Mouse (Mus musculus): Measurements from ENCODE around the gene Olfr1051. TPM values are rescaled to one million over a fixed set of nuclear protein-coding genes. Genes with fewer than 3 reads are reported as not detected.
"Not testable (repeated sequence)": the region's sequence is repeated elsewhere in the genome, so short reads cannot be mapped to it uniquely, and the experiment has no call there.

Olfr1051 gene
- polyA plus RNA-seq (2015; fragmentation: Nextera tagmentation; extraction: Ambion mirVana), result not detected in 2 replicates

GRCm38 (mm10) chr2:86278988-86279387 is at the start of gene Olfr1051:
Olfr1051 (minus strand) TSS chr2:86279088.
- not testable (repeated sequence) for H3K9ac ChIP-seq (replicated peaks; ENCODE audit: low read length); ATAC-seq (ENCODE audit: low FRiP score, low TSS enrichment); H3K27me3 ChIP-seq (ENCODE audit: insufficient read depth, low read length); H3K27ac ChIP-seq (ENCODE audit: low read length); H3K4me3 ChIP-seq (ENCODE audit: low read length); H3K9me3 ChIP-seq (ENCODE audit: low read length); H3K4me1 ChIP-seq (ENCODE audit: insufficient read depth, low read length); H3K36me3 ChIP-seq (ENCODE audit: insufficient read depth, low read length); H3K4me2 ChIP-seq (replicated peaks; ENCODE audit: low read depth, low read length)

DNA sequence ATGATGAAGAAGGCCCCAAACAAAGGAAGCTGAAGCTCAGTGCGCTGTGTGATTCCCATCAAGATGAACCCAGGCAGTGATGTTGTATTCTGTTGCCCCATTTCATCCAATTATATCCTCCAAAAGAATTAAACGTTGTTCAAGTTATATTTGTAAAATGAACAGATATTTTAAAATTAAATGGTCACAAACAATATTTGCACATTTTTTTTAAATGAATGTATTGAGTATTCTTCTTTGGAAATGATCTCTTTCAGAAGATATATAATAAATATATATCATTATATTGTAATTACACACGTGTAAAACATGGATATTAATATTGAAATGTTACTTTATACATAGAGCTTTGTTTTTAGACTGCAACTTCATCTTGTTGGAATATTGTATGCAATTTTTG is 36.3 kb upstream of the Olfr1051 start, which contains the start of gene Olfr1053:
Gene Olfr1053, minus strand, starts transcription at position 101 of the 400 bp plus-strand sequence.
- H3K36me3 ChIP-seq (ENCODE audit: insufficient read depth, low read length), result no peaks in the 10 kb centered on the region
- H3K4me2 ChIP-seq (replicated peaks; ENCODE audit: low read depth, low read length), result no peak within 1 kb of the TSS
- no peak within 1 kb of the TSS for H3K27ac ChIP-seq (ENCODE audit: low read length)
- H3K4me3 ChIP-seq (ENCODE audit: low read length), result no peak within 1 kb of the TSS
- no peaks in the 10 kb centered on the region for H3K9me3 ChIP-seq (ENCODE audit: low read length)
- no peaks in the 10 kb centered on the region for H3K4me1 ChIP-seq (ENCODE audit: insufficient read depth, low read length)
- 56% methylated on average over 3 of the region's 3 CpGs for WGBS
- no peaks in the 10 kb centered on the region for H3K27me3 ChIP-seq (ENCODE audit: insufficient read depth, low read length)
- ATAC-seq (ENCODE audit: low FRiP score, low TSS enrichment), result no peak
- H3K9ac ChIP-seq (replicated peaks; ENCODE audit: low read length), result no peak within 1 kb of the TSS

DNA sequence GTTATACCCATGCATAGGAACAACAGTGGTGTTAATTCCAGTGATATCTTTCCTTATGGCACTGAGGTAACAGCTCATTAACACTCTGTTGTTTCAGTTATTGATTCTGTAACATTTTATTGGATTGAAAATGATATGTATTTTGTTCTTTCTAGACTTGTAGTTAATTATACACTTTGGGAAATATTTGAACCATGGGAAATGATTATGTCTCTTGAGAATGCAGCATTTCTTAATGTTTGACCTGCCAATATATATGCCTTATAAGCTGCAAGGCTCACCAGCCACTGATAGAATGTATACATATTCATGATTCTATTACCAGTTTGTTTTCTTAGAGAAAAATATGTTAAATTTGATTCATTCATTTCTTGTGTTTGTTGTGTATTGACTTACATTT is 13.3 kb upstream of the Olfr1051 start, which contains the start of gene Olfr1052:
Gene Olfr1052, plus strand, starts transcription at position 301 of the 400 bp plus-strand sequence.
- Histone ChIP-seq H3K4me1 (ENCODE audit: insufficient read depth, low read length) (no peaks in the 10 kb centered on the region), H3K4me3 (ENCODE audit: low read length) (no peak within 1 kb of the TSS), H3K4me2 (replicated peaks; ENCODE audit: low read depth, low read length) (no peak within 1 kb of the TSS), H3K9me3 (ENCODE audit: low read length) (no peaks in the 10 kb centered on the region), H3K36me3 (ENCODE audit: insufficient read depth, low read length) (no peaks in the 10 kb centered on the region), H3K27me3 (ENCODE audit: insufficient read depth, low read length) (no peaks in the 10 kb centered on the region), H3K27ac (ENCODE audit: low read length) (no peak within 1 kb of the TSS), H3K9ac (replicated peaks; ENCODE audit: low read length) (no peak within 1 kb of the TSS)
- no peak for ATAC-seq (ENCODE audit: low FRiP score, low TSS enrichment)

DNA sequence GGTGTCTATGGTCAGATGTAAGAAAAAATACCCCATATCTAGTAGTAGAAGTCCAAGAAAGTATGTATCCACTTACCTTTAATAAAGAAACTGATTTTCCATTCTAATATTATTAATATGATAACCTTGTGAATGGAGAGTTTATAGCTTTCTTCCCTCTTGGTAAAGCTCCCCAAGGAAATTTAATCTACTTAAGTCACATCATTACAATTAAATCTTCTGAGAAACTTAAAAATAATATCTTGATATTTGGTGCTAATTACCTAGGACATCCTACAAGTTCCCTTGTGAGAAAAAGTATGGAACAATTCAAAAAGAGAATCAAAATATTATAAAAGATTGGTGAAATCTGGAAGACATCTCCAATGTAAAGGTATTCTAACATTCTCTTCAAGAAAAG is 20.7 kb downstream of the Olfr1051 start, which contains the start of gene Olfr1049:
Gene Olfr1049, minus strand, starts transcription at position 101 of the 400 bp plus-strand sequence.
- H3K36me3 ChIP-seq (ENCODE audit: insufficient read depth, low read length); H3K4me3 ChIP-seq (ENCODE audit: low read length); H3K27ac ChIP-seq (ENCODE audit: low read length); H3K9me3 ChIP-seq (ENCODE audit: low read length); H3K4me2 ChIP-seq (replicated peaks; ENCODE audit: low read depth, low read length); H3K27me3 ChIP-seq (ENCODE audit: insufficient read depth, low read length); ATAC-seq (ENCODE audit: low FRiP score, low TSS enrichment); H3K9ac ChIP-seq (replicated peaks; ENCODE audit: low read length); H3K4me1 ChIP-seq (ENCODE audit: insufficient read depth, low read length): not testable (repeated sequence)

DNA sequence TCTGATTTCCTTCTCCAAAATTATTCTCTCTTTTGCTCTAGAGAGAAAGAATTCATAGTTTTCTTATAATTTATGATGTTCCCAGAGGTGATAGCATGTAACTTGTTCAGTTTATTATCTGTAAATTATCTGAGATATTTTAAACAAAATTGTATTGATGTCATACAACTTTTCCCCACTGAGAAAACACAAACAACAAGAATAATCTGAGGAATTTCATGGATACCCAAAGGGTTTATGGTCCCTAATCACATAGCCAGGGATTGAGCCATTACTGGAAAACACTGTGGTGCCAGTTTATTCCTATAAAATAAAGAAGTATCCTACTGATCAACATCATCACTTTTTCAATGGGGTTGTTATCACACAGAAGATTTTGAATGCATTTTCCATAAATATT is 38.7 kb downstream of the Olfr1051 start, which contains the start of gene Olfr1048:
Gene Olfr1048, minus strand, starts transcription at position 101 of the 400 bp plus-strand sequence.
- H3K4me2 ChIP-seq (replicated peaks; ENCODE audit: low read depth, low read length), result no peak within 1 kb of the TSS
- H3K4me3 ChIP-seq (ENCODE audit: low read length), result no peak within 1 kb of the TSS
- no peak within 1 kb of the TSS for H3K27ac ChIP-seq (ENCODE audit: low read length)
- ATAC-seq (ENCODE audit: low FRiP score, low TSS enrichment), result no peak
- no peaks in the 10 kb centered on the region for H3K4me1 ChIP-seq (ENCODE audit: insufficient read depth, low read length)
- no peaks in the 10 kb centered on the region for H3K9me3 ChIP-seq (ENCODE audit: low read length)
- H3K36me3 ChIP-seq (ENCODE audit: insufficient read depth, low read length), result no peaks in the 10 kb centered on the region
- H3K27me3 ChIP-seq (ENCODE audit: insufficient read depth, low read length), result no peaks in the 10 kb centered on the region
- H3K9ac ChIP-seq (replicated peaks; ENCODE audit: low read length), result no peak within 1 kb of the TSS

GRCm38 (mm10) chr2:86231301-86231700 is 47.6 kb downstream of the Olfr1051 start, which contains the start of gene Olfr1047:
Olfr1047 (minus strand) TSS chr2:86231401.
- H3K4me2 ChIP-seq (replicated peaks; ENCODE audit: low read depth, low read length), result no peak within 1 kb of the TSS
- 93% methylated on average over 1 of the region's 1 CpGs for WGBS
- no peaks in the 10 kb centered on the region for H3K36me3 ChIP-seq (ENCODE audit: insufficient read depth, low read length)
- no peaks in the 10 kb centered on the region for H3K27me3 ChIP-seq (ENCODE audit: insufficient read depth, low read length)
- no peaks in the 10 kb centered on the region for H3K9me3 ChIP-seq (ENCODE audit: low read length)
- no peaks in the 10 kb centered on the region for H3K4me1 ChIP-seq (ENCODE audit: insufficient read depth, low read length)
- ATAC-seq (ENCODE audit: low FRiP score, low TSS enrichment), result no peak
- no peak within 1 kb of the TSS for H3K27ac ChIP-seq (ENCODE audit: low read length)
- H3K4me3 ChIP-seq (ENCODE audit: low read length), result no peak within 1 kb of the TSS
- H3K9ac ChIP-seq (replicated peaks; ENCODE audit: low read length), result no peak within 1 kb of the TSS

Other genes starting within 250 kb of the Olfr1051 start
- 0.04 and 0.05 TPM in 2 replicates for gene Olfr1034, start 233.2 kb downstream of the Olfr1051 start, polyA plus RNA-seq (2015; fragmentation: Nextera tagmentation; extraction: Ambion mirVana)
- gene Olfr1036, start 205.1 kb downstream of the Olfr1051 start, polyA plus RNA-seq (2015; fragmentation: Nextera tagmentation; extraction: Ambion mirVana), result not detected in 2 replicates
- gene Olfr1037, start 191.7 kb downstream of the Olfr1051 start, polyA plus RNA-seq (2015; fragmentation: Nextera tagmentation; extraction: Ambion mirVana), result not detected in 2 replicates
- not detected in 2 replicates for gene Olfr1039, start 143.2 kb downstream of the Olfr1051 start, polyA plus RNA-seq (2015; fragmentation: Nextera tagmentation; extraction: Ambion mirVana)
- not detected in 2 replicates for gene Olfr1040, start 132.4 kb downstream of the Olfr1051 start, polyA plus RNA-seq (2015; fragmentation: Nextera tagmentation; extraction: Ambion mirVana)
- not detected in 2 replicates for gene Olfr1042, start 117.2 kb downstream of the Olfr1051 start, polyA plus RNA-seq (2015; fragmentation: Nextera tagmentation; extraction: Ambion mirVana)
- gene Olfr1043, start 111.6 kb downstream of the Olfr1051 start, polyA plus RNA-seq (2015; fragmentation: Nextera tagmentation; extraction: Ambion mirVana), result not detected in 2 replicates
- not detected in 2 replicates for gene Olfr1044, start 101.3 kb downstream of the Olfr1051 start, polyA plus RNA-seq (2015; fragmentation: Nextera tagmentation; extraction: Ambion mirVana)
- not detected in 2 replicates for gene Olfr52, start 93.4 kb downstream of the Olfr1051 start, polyA plus RNA-seq (2015; fragmentation: Nextera tagmentation; extraction: Ambion mirVana)
- not detected in 2 replicates for gene Olfr1045, start 76.1 kb downstream of the Olfr1051 start, polyA plus RNA-seq (2015; fragmentation: Nextera tagmentation; extraction: Ambion mirVana)
- gene Olfr1046, start 59.8 kb downstream of the Olfr1051 start, polyA plus RNA-seq (2015; fragmentation: Nextera tagmentation; extraction: Ambion mirVana), result not detected in 2 replicates
- gene Olfr1047, start 47.7 kb downstream of the Olfr1051 start, polyA plus RNA-seq (2015; fragmentation: Nextera tagmentation; extraction: Ambion mirVana), result not detected in 2 replicates
- gene Olfr1048, start 38.8 kb downstream of the Olfr1051 start, polyA plus RNA-seq (2015; fragmentation: Nextera tagmentation; extraction: Ambion mirVana), result not detected in 2 replicates
- gene Olfr1049, start 20.8 kb downstream of the Olfr1051 start, polyA plus RNA-seq (2015; fragmentation: Nextera tagmentation; extraction: Ambion mirVana), result not detected in 2 replicates
- gene Olfr1052, start 13.4 kb upstream of the Olfr1051 start, polyA plus RNA-seq (2015; fragmentation: Nextera tagmentation; extraction: Ambion mirVana), result not detected in 2 replicates
- gene Olfr1053, start 36.2 kb upstream of the Olfr1051 start, polyA plus RNA-seq (2015; fragmentation: Nextera tagmentation; extraction: Ambion mirVana), result not detected in 2 replicates
- not detected in 2 replicates for gene Olfr1054, start 56.3 kb upstream of the Olfr1051 start, polyA plus RNA-seq (2015; fragmentation: Nextera tagmentation; extraction: Ambion mirVana)
- not detected in 2 replicates for gene Olfr1055, start 71.2 kb upstream of the Olfr1051 start, polyA plus RNA-seq (2015; fragmentation: Nextera tagmentation; extraction: Ambion mirVana)
- not detected in 2 replicates for gene Olfr1056, start 83.4 kb upstream of the Olfr1051 start, polyA plus RNA-seq (2015; fragmentation: Nextera tagmentation; extraction: Ambion mirVana)
- gene Olfr1057, start 99.3 kb upstream of the Olfr1051 start, polyA plus RNA-seq (2015; fragmentation: Nextera tagmentation; extraction: Ambion mirVana), result not detected in 2 replicates
- gene Olfr1058, start 109.5 kb upstream of the Olfr1051 start, polyA plus RNA-seq (2015; fragmentation: Nextera tagmentation; extraction: Ambion mirVana), result not detected in 2 replicates
- gene Olfr1061, start 135.0 kb upstream of the Olfr1051 start, polyA plus RNA-seq (2015; fragmentation: Nextera tagmentation; extraction: Ambion mirVana), result not detected in 2 replicates
- not detected in 2 replicates for gene Olfr1062, start 147.7 kb upstream of the Olfr1051 start, polyA plus RNA-seq (2015; fragmentation: Nextera tagmentation; extraction: Ambion mirVana)
- not detected in 2 replicates for gene Olfr1065, start 171.5 kb upstream of the Olfr1051 start, polyA plus RNA-seq (2015; fragmentation: Nextera tagmentation; extraction: Ambion mirVana)
- not detected in 2 replicates for gene Olfr1066, start 177.2 kb upstream of the Olfr1051 start, polyA plus RNA-seq (2015; fragmentation: Nextera tagmentation; extraction: Ambion mirVana)
- gene Olfr228, start 208.3 kb upstream of the Olfr1051 start, polyA plus RNA-seq (2015; fragmentation: Nextera tagmentation; extraction: Ambion mirVana), result not detected in 2 replicates
- not detected in 2 replicates for gene Olfr1076, start 229.4 kb upstream of the Olfr1051 start, polyA plus RNA-seq (2015; fragmentation: Nextera tagmentation; extraction: Ambion mirVana)

All from kidney, embryonic 16.5 days (tissue).